Mouse (Mus musculus) B cell, adult (primary cell): ENCODE results near the gene Olfr702. TPM values are rescaled to one million over a fixed set of nuclear protein-coding genes. Genes with fewer than 3 reads are reported as not detected.

ENCODE experiments used
- total RNA-seq: library from RNA; stranded (reverse); gene quantifications from 4 replicates; pipeline ENCODE4 v1.2.4, GENCODE M21; 2023; ENCODE audit not compliant: inconsistent age

Olfr702 gene
- not detected in 4 replicates for total RNA-seq

GRCm38 (mm10) chr7:106833793-106834192 is at the start of gene Olfr702:
Gene Olfr702 (minus strand): TSS chr7:106833893.

DNA sequence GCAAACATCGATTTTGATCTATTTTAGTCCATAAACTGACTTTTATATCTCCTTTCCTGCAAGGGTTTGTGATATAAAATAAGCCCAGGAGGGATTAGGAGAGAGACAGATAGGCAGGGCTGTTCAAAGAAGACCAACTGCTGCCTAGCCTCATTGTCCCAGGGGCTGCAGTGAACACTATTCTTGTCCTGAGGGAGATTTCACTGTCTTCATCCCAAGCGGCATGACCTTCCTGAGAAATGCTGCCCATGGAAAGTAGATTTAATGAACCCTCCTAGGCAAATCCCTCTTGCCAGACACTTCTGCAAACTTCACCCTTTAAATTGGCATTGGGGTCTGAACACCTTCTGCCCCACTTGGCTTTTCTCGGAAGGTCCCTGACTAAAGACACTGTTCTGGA is 43.1 kb upstream of the Olfr702 start, which contains the start of gene Olfr705:
TSS of gene Olfr705 (minus strand) at position 101 of the 400 bp plus-strand sequence.

GRCm38 (mm10) chr7:106862885-106863284 is 29.2 kb upstream of the Olfr702 start, which contains the start of gene Olfr704:
Gene Olfr704 (plus strand): TSS chr7:106863185.

DNA sequence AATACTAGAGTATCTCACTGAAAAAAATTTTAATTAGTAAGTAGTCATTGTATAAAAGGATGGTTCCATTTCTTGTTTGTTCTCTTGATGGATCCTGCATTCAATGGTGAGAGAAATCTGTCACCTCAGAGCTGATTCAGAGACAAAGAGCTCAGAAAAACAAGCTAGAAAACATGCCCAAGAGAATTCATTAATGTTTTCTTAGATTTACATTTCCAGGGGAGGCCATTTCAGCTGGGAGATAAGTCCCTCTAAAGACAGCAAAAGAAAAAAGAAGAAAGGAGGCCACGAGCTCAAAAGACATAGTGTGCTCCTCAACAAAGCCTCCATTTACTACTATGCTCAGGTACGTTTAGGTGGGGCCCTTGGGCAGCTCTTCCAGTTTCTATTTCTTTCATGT is 9.4 kb upstream of the Olfr702 start, which contains the start of gene Olfr703:
TSS of gene Olfr703 (plus strand) at position 301 of the 400 bp plus-strand sequence.

DNA sequence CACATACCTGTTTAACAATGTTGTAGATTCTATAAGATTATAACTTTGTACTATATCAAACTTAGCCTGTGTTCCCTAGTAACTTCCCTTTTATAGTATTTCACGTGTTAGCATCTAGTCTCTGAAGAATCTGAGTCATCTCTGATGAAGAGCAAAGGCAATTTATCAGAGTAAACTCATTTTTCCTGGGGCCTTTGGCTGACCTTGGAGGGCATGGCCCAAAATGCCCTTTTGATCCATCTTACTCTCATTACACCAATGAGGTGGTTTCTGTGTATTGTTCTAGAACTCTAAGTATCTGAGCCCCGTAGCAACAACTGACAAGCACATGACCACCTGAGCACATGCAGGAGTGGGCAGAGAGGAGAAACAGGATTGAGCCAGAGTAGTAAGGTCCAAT is 19.9 kb downstream of the Olfr702 start, which contains the start of gene Olfr701:
TSS of gene Olfr701 (plus strand) at position 301 of the 400 bp plus-strand sequence.

GRCm38 (mm10) chr7:106808734-106809133 is 25.0 kb downstream of the Olfr702 start, which contains the start of gene Olfr700:
Gene Olfr700 (minus strand): TSS chr7:106808834.

DNA sequence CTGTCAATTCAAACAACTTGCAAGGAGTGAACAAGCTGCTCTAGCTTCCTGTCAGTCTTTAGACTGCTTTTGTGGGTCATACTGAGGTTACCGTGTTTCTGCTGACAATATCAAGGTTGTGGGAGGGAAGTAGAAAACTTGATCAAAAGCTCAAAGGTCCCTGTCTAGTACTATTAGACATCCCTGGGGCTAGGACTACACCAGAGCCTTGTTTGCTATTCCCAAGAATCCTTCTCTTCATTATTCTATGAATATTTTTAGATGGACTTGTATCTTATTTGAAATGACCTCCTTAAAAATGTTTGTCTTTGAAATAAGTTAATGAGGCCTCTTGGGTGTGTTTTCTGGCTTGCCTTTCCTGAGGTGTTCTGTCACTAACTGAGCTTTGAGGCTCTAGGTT is 40.6 kb downstream of the Olfr702 start, which contains the start of gene Olfr699:
TSS of gene Olfr699 (minus strand) at position 101 of the 400 bp plus-strand sequence.

Other genes starting within 250 kb of the Olfr702 start
- gene Olfr693, start 153.3 kb downstream of the Olfr702 start, total RNA-seq = not detected in 4 replicates
- not detected in 4 replicates for gene Olfr694, start 142.1 kb downstream of the Olfr702 start, total RNA-seq
- not detected in 4 replicates for gene Olfr695, start 117.5 kb downstream of the Olfr702 start, total RNA-seq
- gene Olfr697, start 91.5 kb downstream of the Olfr702 start, total RNA-seq = not detected in 4 replicates
- not detected in 4 replicates for gene Olfr698, start 78.5 kb downstream of the Olfr702 start, total RNA-seq
- not detected in 4 replicates for gene Olfr699, start 40.7 kb downstream of the Olfr702 start, total RNA-seq
- gene Olfr700, start 25.1 kb downstream of the Olfr702 start, total RNA-seq = not detected in 4 replicates
- not detected in 4 replicates for gene Olfr701, start 19.8 kb downstream of the Olfr702 start, total RNA-seq
- gene Olfr703, start 9.5 kb upstream of the Olfr702 start, total RNA-seq = not detected in 4 replicates
- not detected in 4 replicates for gene Olfr704, start 29.3 kb upstream of the Olfr702 start, total RNA-seq
- not detected in 4 replicates for gene Olfr705, start 43.0 kb upstream of the Olfr702 start, total RNA-seq
- gene Olfr706, start 54.3 kb upstream of the Olfr702 start, total RNA-seq = not detected in 4 replicates
- gene Olfr707, start 67.3 kb upstream of the Olfr702 start, total RNA-seq = not detected in 4 replicates
- gene Olfr1532-ps1, start 74.1 kb upstream of the Olfr702 start, total RNA-seq = not detected in 4 replicates
- 0.12 TPM in 1 of 4 replicates, not detected in the others for gene Olfr709-ps1, start 98.3 kb upstream of the Olfr702 start, total RNA-seq
- not detected in 4 replicates for gene Olfr710, start 114.4 kb upstream of the Olfr702 start, total RNA-seq
- gene Olfr6, start 130.0 kb upstream of the Olfr702 start, total RNA-seq = not detected in 4 replicates
- gene Olfr711, start 141.6 kb upstream of the Olfr702 start, total RNA-seq = not detected in 4 replicates
- gene Olfr2, start 172.2 kb upstream of the Olfr702 start, total RNA-seq = not detected in 4 replicates
- not detected in 4 replicates for gene Olfr713, start 197.3 kb upstream of the Olfr702 start, total RNA-seq
- not detected in 4 replicates for gene Olfr714, start 237.1 kb upstream of the Olfr702 start, total RNA-seq